Mouse (Mus musculus): ENCODE results near the gene Arid5b.

Gene Arid5b

DNA sequence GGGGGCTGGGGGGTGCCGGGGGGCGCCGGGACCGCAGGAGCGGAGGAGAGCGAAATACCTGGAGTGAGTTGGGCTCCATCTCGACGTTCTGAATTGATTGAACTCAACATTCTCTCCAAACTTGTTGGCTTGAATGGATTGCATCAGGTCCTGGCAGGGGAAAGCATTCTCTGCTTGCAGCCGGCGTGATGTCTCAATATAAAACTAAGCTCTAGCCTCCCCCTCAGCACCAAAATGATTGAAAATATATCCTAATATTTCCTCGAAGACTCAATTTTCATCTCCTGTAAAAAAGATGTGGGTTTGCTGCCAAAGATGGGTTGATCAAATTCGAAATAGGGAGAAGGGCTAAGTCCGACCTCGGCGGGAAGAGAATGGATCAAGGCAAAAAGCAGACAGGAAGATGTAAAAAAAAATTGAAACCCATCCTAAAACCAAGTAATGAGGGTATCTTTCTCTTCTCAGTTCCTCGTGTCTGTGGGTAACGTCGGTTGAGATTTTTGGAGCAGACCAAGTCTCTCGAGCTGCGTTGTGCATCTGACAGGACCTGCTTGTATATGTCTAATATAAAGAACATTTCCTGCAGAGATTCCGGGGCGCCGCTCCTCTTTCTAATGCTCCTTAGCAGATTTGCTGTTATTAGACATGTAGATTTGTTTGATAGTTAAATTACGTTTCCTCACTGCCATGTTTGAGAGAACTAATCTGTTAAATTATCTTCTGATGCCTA is at the start of gene Arid5b:
Arid5b (minus strand) TSS at position 109 of the 730 bp plus-strand sequence.
- peak; percentile 73 for DNase-seq (ENCODE audit: low spot score)

- DNase-seq (ENCODE audit: low spot score): no peak
Measured at GRCm38 (mm10) chr10:68325378-68325777, 46.8 kb upstream of the Arid5b start.

GRCm38 (mm10) chr10:68324061-68324460 is 45.5 kb upstream of the Arid5b start:
- no peak for DNase-seq (ENCODE audit: low spot score)

GRCm38 (mm10) chr10:68323167-68323566 is 44.6 kb upstream of the Arid5b start:
- no peak for DNase-seq (ENCODE audit: low spot score)

DNA sequence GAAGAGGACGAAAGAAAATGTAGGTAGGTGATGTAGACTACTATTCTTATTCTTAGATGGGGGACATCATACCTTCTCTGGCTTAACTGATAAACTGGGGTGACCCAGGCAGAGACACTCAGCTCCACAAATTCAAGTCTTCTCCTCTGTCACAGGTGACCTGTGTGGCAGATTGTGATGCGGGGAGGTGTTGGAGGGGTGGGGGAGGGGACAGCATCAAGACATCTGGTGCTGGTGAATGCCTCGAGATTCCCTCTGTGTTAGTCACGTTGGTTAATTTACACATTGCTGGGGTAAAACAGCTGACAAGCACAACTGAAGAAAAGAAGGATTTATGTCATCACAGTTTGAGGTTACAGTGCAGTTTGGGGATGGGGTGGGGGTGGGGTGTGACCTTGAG is 42.4 kb upstream of the Arid5b start:
- DNase-seq (ENCODE audit: low spot score): no peak

- no peak for DNase-seq (ENCODE audit: low spot score)
Measured at GRCm38 (mm10) chr10:68320496-68320895, 42.0 kb upstream of the Arid5b start.

DNA sequence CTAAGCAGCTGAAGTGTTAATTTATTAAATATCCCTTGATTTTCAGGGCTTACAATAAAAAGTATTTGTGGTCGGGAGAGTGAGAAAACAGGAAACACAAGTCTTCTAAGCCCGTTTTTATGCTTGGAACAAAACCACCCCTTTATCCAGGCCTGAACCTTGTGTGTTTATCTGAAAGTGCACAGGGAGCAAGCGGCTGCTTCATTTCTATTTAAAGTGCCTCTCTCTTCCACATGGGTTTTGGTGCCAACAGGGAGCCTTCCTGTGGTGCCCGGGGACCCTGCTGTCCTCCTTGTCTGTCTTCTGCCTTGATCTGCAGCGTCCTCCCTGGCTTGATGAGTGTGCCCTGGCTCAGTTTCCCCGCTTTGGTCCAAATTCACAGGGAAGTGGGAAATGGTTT is 40.9 kb upstream of the Arid5b start:
- no peak for DNase-seq (ENCODE audit: low spot score)

DNA sequence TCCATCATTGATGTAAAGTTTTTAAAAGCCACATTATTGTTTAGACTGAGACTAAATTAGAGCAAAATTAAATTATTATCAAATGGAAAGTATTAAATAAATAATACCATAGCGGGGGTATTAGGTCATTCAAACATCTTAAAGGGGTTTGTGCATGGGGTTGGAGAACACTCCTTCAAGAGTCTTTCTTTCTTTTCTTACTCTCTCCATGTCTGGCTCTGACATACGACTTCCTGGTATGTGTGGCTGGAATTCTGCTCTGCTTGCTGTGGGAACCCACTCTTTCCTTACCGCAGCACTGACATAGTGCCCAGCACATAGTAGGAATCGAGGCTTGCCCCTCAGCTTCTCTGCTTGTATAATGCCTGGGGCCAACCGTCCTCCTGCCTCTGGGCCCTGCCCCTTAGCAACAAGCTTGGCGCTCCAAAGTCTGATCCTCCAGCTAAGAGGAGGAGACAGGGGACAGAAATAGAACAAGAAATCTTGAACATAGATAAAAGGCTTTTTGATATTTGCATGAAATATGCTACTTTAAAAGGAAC is 40.0 kb upstream of the Arid5b start:
- DNase-seq (ENCODE audit: low spot score): no peak

DNA sequence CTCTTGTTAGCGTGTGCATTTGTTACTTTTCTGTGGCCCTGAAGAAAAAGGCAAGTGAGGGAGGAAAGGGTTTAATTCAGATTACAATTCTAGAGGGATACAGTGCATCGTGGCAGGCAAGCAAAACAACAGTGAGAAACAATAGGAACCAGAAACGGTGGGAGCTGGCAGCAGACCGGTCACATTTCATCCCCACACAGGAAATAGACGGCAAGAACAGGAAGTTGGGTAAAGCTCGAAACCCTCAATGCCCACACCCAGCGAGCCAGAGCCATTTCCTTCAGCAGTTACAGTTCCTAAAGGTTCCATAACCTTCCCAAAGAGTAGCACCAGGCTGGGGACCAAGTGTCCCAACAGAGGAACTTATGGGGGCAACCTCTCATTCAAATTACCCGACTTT is 34.2 kb upstream of the Arid5b start:
- peak; percentile 63 for DNase-seq (ENCODE audit: low spot score)

- DNase-seq (ENCODE audit: low spot score): no peak
Measured at GRCm38 (mm10) chr10:68301013-68301412, 22.5 kb upstream of the Arid5b start.

DNA sequence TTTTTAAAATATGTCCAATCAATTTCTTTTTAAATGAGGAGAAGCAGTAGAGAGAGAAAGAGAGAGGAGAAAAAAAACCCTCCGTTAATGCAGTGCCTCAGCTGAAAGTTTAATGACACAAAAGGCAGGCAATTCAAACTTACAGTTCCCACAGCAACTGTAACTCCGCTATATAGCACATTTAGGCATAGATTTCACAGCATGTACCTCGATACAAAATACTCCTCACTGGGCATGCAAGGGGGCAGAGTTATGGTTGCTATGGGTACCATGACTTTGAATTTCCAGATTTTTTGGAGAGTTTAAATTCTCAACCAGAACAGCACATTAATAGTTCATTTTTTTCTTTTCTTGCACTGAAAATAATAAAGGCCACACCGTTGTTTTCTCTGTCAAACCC is 10.9 kb upstream of the Arid5b start:
- DNase-seq (ENCODE audit: low spot score): no peak

GRCm38 (mm10) chr10:68282466-68283391 is 4.2 kb upstream of the Arid5b start:
- DNase-seq (ENCODE audit: low spot score): peak; percentile 81

- DNase-seq (ENCODE audit: low spot score): no peak
Measured at GRCm38 (mm10) chr10:68281775-68282106, 3.2 kb upstream of the Arid5b start.

DNA sequence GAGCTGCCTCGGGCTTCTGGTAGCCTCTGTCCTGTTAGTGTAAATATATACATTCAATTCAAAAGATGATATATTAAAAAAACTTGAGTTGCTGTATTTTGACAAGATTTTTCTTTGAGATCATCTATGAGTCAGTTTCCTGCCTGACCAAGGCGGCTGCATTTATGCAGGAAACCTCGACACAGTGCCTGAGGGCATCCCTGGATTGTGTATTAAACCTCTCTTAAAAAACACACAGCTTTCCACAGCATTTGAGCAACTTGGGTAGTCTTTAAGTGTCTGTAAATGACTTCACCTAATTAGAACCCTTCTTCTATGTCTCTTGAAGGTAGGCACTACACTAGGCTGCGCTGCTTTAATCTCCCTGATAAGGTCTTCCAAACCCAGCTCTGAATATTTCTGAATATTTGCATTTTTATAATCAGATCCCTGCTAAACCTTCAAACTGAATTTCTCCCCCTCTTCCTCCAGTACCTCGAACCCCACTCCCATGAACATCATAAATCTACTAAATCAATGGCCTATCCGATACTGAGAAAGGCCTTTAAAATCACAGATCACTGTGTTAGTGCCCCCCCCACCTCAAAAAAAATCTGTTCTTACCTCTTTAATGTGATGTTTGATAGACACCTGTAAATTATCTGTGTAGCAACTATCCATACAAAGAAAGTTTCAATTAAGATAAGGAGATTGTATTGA is 2.7 kb upstream of the Arid5b start:
- DNase-seq (ENCODE audit: low spot score): no peak

- peak; percentile 78 for DNase-seq (ENCODE audit: low spot score)
Measured at GRCm38 (mm10) chr10:68279516-68280501, 1.3 kb upstream of the Arid5b start.

DNA sequence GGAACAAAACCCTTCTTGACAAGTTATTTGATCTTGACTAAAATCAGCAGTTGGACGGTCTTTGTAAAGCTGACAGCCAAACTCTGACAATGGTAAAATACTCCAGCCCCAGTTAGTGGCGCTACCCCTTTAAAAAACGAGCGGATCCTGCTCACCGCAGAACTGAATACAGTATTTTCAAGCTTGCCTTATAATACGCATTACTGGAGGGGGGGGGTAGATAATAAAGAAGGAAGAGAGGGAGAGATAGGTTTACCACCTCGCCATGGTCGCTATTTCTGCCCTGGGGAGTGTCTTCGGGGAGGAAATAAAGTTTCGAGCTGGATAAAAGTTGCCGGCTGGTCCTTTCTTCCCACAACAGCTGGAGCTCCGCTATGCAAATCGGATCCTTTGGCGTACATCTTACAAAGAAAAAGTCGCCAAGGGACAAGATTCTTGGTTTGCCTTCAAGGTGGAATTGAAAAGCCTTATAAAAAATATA is 829 bp downstream of the Arid5b start:
- no peak for DNase-seq (ENCODE audit: low spot score)

DNA sequence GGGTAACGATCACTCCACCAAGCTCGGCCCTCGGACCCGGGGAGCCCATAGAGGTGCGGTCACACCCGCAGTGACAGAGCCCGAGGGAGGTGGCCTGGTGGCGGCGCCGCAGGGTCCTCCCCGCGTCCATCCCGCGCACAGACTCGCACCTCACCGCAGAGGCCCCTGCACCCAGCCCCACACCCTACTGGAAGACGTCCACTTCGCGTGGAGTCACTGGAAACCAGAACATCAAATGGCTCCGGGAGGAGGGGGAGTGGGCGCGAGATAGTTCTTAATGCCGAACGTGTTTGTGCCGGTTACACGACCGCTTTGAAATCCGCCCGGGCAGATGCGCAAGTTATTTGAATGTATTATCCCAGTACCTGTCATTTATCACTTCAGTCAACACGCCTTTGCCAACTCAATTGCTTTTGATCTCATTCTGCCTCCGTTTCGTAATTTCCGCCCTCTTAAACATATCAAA is 1.5 kb downstream of the Arid5b start:
- DNase-seq (ENCODE audit: low spot score): peak; percentile 70

GRCm38 (mm10) chr10:68276350-68276975 is 2.1 kb downstream of the Arid5b start:
- peak; percentile 76 for DNase-seq (ENCODE audit: low spot score)

GRCm38 (mm10) chr10:68274900-68275760 is 3.4 kb downstream of the Arid5b start:
- no peak for DNase-seq (ENCODE audit: low spot score)

Data from testis, postnatal 10 days (tissue).